In the genomic region with DNA sequence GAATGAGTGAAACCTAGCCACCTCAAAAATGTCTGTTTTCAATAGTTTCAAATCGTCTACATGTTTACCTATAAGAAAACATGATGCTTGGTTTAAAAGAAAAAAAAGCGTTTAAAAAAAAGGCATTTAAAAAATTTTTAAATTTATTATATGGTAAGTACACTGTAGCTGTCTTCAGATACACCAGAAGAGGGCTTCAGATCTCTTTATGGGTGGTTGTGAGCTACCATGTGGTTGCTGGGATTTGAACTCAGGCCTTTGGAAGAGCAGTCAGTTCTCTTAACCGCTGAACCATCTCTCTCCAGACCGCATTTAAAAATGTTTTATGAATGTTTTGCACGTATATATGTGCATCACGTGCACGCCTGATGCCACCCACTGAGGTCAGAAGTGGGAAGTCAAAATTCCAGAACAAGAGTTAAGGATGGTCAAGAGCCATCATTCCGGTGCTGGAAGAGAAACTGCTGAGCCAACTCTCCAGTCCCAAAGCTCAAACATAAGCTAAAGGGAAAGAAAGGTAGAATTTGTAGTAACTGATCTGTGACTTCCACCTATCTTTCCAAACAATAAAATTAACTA, we compare ENCODE assay signal across 8 mouse cellular contexts. TPM values are rescaled to one million over a fixed set of nuclear protein-coding genes. Genes with fewer than 3 reads are reported as not detected.
DNase-seq lines count a peak whose midpoint lies in the region; ATAC-seq and TF ChIP-seq lines count a peak whose summit lies in the region.

No protein-coding gene starts in this region.

- peak overlapping the region; percentile 97 for H3K4me3 ChIP-seq in forebrain, embryonic 14.5 days (ENCODE audit: low read depth, low read length)
- H3K4me3 ChIP-seq in liver, embryonic 14.5 days (ENCODE audit: insufficient read depth in 1 of 2, low read depth in 2 of 2, low read length in 2 of 2), result peak overlapping the region; percentile 81 to 100

- WGBS in forebrain, embryonic 14.5 days, result 63% methylated on average over 8 of the region's 8 CpGs
- 26% methylated on average over 8 of the region's 8 CpGs for WGBS in liver, embryonic 14.5 days (ENCODE audit: insufficient replicate concordance)

- no peaks in the 10 kb centered on the region for H3K27me3 ChIP-seq in forebrain, embryonic 14.5 days (replicated peaks; ENCODE audit: control insufficient read depth, insufficient read depth, low read length)
- no peaks in the 10 kb centered on the region for H3K27me3 ChIP-seq in liver, embryonic 14.5 days (ENCODE audit: control insufficient read depth, insufficient read depth, low read length)

- H3K9me3 ChIP-seq in forebrain, embryonic 14.5 days (replicated peaks; ENCODE audit: control insufficient read depth, low read length), result no peaks in the 10 kb centered on the region
- H3K9me3 ChIP-seq in liver, embryonic 14.5 days (ENCODE audit: control insufficient read depth, low read length), result no peaks in the 10 kb centered on the region

- ATAC-seq in forebrain, embryonic 14.5 days, result no peak
- ATAC-seq in liver, embryonic 14.5 days (ENCODE audit: insufficient read depth), result no peak
- no peak for ATAC-seq in megakaryocyte-erythroid progenitor cell, adult 5-6 weeks (replicated peaks; ENCODE audit: low FRiP score, low TSS enrichment, poor library complexity, severe bottlenecking)
- ATAC-seq in CD4-positive, CD25-positive, alpha-beta regulatory T cell, adult 4 months, result no peak

- no peak for TF ChIP-seq CTCF in liver, embryonic 14.5 days (IDR thresholded peaks at IDR 0.05; ENCODE audit: low read depth)

- H3K36me3 ChIP-seq in forebrain, embryonic 14.5 days (ENCODE audit: control insufficient read depth, insufficient read depth, low read length), result peaks cover 5% of the 10 kb centered on the region; the same call in 1 of the 2 replicates
- peaks cover 4% of the 10 kb centered on the region; the same call in 1 of the 2 replicates for H3K36me3 ChIP-seq in liver, embryonic 14.5 days (replicated peaks; ENCODE audit: control insufficient read depth, insufficient read depth, low read depth)

- DNase-seq in heart, adult 11 months, result peak; percentile 77
- DNase-seq in heart, postnatal 36 days, result no peak
- DNase-seq in B cell, adult 2 months, result peak; percentile 13 to 17
- DNase-seq in forebrain, embryonic 14.5 days (ENCODE audit: low spot score), result no peak
- DNase-seq in liver, embryonic 14.5 days (ENCODE audit: low read depth in 3 of 3, low spot score in 3 of 3), result no peak
- DNase-seq in yolk sac, embryonic 10.5 days (ENCODE audit: low spot score), result no peak

- no peak overlapping the region for H3K27ac ChIP-seq in forebrain, embryonic 14.5 days (ENCODE audit: low read depth, low read length)
- H3K27ac ChIP-seq in liver, embryonic 14.5 days, result no peak overlapping the region; the same call in 1 of the 2 replicates

- peaks cover 8% of the 10 kb centered on the region for H3K4me1 ChIP-seq in forebrain, embryonic 14.5 days (ENCODE audit: control insufficient read depth, insufficient read depth, low read length)
- peaks cover 2 to 3% of the 10 kb centered on the region in 2 experiments; a peak in 1 of 4 replicates for H3K4me1 ChIP-seq in liver, embryonic 14.5 days (replicated peaks; ENCODE audit: control insufficient read depth in 2 of 2, insufficient read depth in 2 of 2, low read length in 1 of 2)

- TF ChIP-seq EP300 in liver, embryonic 14.5 days (IDR thresholded peaks at IDR 0.05; ENCODE audit: low read depth), result no peak

- H3K4me2 ChIP-seq in forebrain, embryonic 14.5 days (ENCODE audit: low read length), result peak overlapping the region; percentile 88
- H3K4me2 ChIP-seq in liver, embryonic 14.5 days (ENCODE audit: low read depth), result peak overlapping the region; percentile 84

- H3K9ac ChIP-seq in forebrain, embryonic 14.5 days (ENCODE audit: low read length), result peak overlapping the region; percentile 99
- H3K9ac ChIP-seq in liver, embryonic 14.5 days (replicated peaks), result peak overlapping the region; percentile 100

- intact Hi-C loops in heart, postnatal 36 days (cut with DNase I), result loop anchor here (5.0 to 10.0 kb wide), 2 partner anchors 573 to 676 kb away; a partner anchor contains a TSS

RNA-seq across cellular contexts. Expression of a gene that starts 3.3 kb away (rescaled TPM):
- 10 to 100 TPM; 32.3 to 33.9 TPM for total RNA-seq in heart, postnatal 36 days (2021)
- polyA plus RNA-seq in forebrain, embryonic 14.5 days (2014; fragmentation: Nextera tagmentation; extraction: Ambion mirVana), result 161 and 166 TPM in 2 replicates
- polyA plus RNA-seq in liver, embryonic 14.5 days (2012; rRNA removed), result 13.3 and 24.5 TPM in 2 replicates
- polyA plus RNA-seq in liver, embryonic 14.5 days (2014; fragmentation: Nextera tagmentation; extraction: Ambion mirVana), result 51.9 and 54.6 TPM in 2 replicates
- 75.6 and 80.8 TPM in 2 replicates for total RNA-seq in megakaryocyte-erythroid progenitor cell, adult 5-6 weeks (2014; fragmentation: Nextera tagmentation)
- 367 and 387 TPM in 2 replicates for total RNA-seq in megakaryocyte-erythroid progenitor cell, adult 5-6 weeks (2017)
- polyA plus RNA-seq in CD4-positive, CD25-positive, alpha-beta regulatory T cell, adult 4 months (2017; shearing (Covaris generic)), result 100 to 1,000 TPM in 1 of 2 experiments, 10 to 100 TPM in 1; 97.3 to 149 TPM

RNA-seq across cellular contexts. Expression of a gene that starts 16.0 kb away (rescaled TPM):
- total RNA-seq in heart, postnatal 36 days (2021), result 1,000 to 10,000 TPM; 1,043 to 1,108 TPM
- 147 and 155 TPM in 2 replicates for polyA plus RNA-seq in forebrain, embryonic 14.5 days (2014; fragmentation: Nextera tagmentation; extraction: Ambion mirVana)
- polyA plus RNA-seq in liver, embryonic 14.5 days (2012; rRNA removed), result 40.4 and 105 TPM in 2 replicates
- 135 and 136 TPM in 2 replicates for polyA plus RNA-seq in liver, embryonic 14.5 days (2014; fragmentation: Nextera tagmentation; extraction: Ambion mirVana)
- total RNA-seq in megakaryocyte-erythroid progenitor cell, adult 5-6 weeks (2014; fragmentation: Nextera tagmentation), result 86.0 and 94.0 TPM in 2 replicates
- total RNA-seq in megakaryocyte-erythroid progenitor cell, adult 5-6 weeks (2017), result 95.3 and 124 TPM in 2 replicates
- polyA plus RNA-seq in CD4-positive, CD25-positive, alpha-beta regulatory T cell, adult 4 months (2017; shearing (Covaris generic)), result 10 to 100 TPM; 50.5 to 67.6 TPM

RNA-seq across cellular contexts. Expression of a gene that starts 30.1 kb away (rescaled TPM):
- 1 to 10 TPM; 5.9 to 8.8 TPM for total RNA-seq in heart, postnatal 36 days (2021)
- 211 and 216 TPM in 2 replicates for polyA plus RNA-seq in forebrain, embryonic 14.5 days (2014; fragmentation: Nextera tagmentation; extraction: Ambion mirVana)
- 29.2 and 36.3 TPM in 2 replicates for polyA plus RNA-seq in liver, embryonic 14.5 days (2012; rRNA removed)
- 55.4 and 59.3 TPM in 2 replicates for polyA plus RNA-seq in liver, embryonic 14.5 days (2014; fragmentation: Nextera tagmentation; extraction: Ambion mirVana)
- 14.9 and 28.9 TPM in 2 replicates for total RNA-seq in megakaryocyte-erythroid progenitor cell, adult 5-6 weeks (2014; fragmentation: Nextera tagmentation)
- total RNA-seq in megakaryocyte-erythroid progenitor cell, adult 5-6 weeks (2017), result 19.2 and 20.2 TPM in 2 replicates
- 10 to 100 TPM; 53.6 to 68.3 TPM for polyA plus RNA-seq in CD4-positive, CD25-positive, alpha-beta regulatory T cell, adult 4 months (2017; shearing (Covaris generic))

RNA-seq across cellular contexts. Expression of a gene that starts 50.3 kb away (rescaled TPM):
- total RNA-seq in heart, postnatal 36 days (2021), result under 1 TPM in 1 of 2 experiments, not detected in 1; 0.17 TPM
- 0.33 and 0.82 TPM in 2 replicates for polyA plus RNA-seq in forebrain, embryonic 14.5 days (2014; fragmentation: Nextera tagmentation; extraction: Ambion mirVana)
- 2.8 and 3.9 TPM in 2 replicates for polyA plus RNA-seq in liver, embryonic 14.5 days (2012; rRNA removed)
- 3.9 and 4.4 TPM in 2 replicates for polyA plus RNA-seq in liver, embryonic 14.5 days (2014; fragmentation: Nextera tagmentation; extraction: Ambion mirVana)
- 0.33 TPM in 1 of 2 replicates, not detected in the other for total RNA-seq in megakaryocyte-erythroid progenitor cell, adult 5-6 weeks (2014; fragmentation: Nextera tagmentation)
- 0.80 and 1.3 TPM in 2 replicates for total RNA-seq in megakaryocyte-erythroid progenitor cell, adult 5-6 weeks (2017)
- polyA plus RNA-seq in CD4-positive, CD25-positive, alpha-beta regulatory T cell, adult 4 months (2017; shearing (Covaris generic)), result under 1 TPM in 1 of 2 experiments, not detected in 1; 0.52 TPM

Comparison
In these comparisons a context has a peak if more than half of its experiments do, and no peak if none do; other contexts are left out.
1. DNase-seq: peak in heart, adult 11 months (single experiment) and B cell, adult 2 months (2 of 2); none in heart, postnatal 36 days (0 of 2), forebrain, embryonic 14.5 days (single experiment), liver, embryonic 14.5 days (0 of 3) and yolk sac, embryonic 10.5 days (single experiment).